Mouse (Mus musculus): Measurements from ENCODE around the gene Nsg2. TPM values are rescaled to one million over a fixed set of nuclear protein-coding genes. Genes with fewer than 3 reads are reported as not detected.
A peak's percentile ranks its signal among the peaks of the same experiment; 100 is the strongest.

Nsg2 gene
- polyA plus RNA-seq, 1 experiment from 2014 or later: 157 TPM

- peaks cover 61% of the 10 kb centered on the region for H3K4me1 ChIP-seq (replicated peaks; ENCODE audit: control insufficient read depth, insufficient read depth, low read length)
- no peaks in the 10 kb centered on the region for H3K27me3 ChIP-seq (ENCODE audit: control insufficient read depth, insufficient read depth, low read length)
- DNase-seq (ENCODE audit: low spot score) (no peak), ATAC-seq (ENCODE audit: low FRiP score) (no peak)
- H3K27ac ChIP-seq: peak overlapping the region; percentile 61
- 65% methylated on average over 3 of the region's 3 CpGs for WGBS
- H3K9ac ChIP-seq: peak overlapping the region; percentile 9; the same call in 1 of the 2 replicates
- peaks cover 57% of the 10 kb centered on the region for H3K36me3 ChIP-seq (replicated peaks; ENCODE audit: control insufficient read depth, insufficient read depth)
- no peak overlapping the region for H3K4me3 ChIP-seq (replicated peaks; ENCODE audit: low read length)
- peaks cover 8% of the 10 kb centered on the region; the same call in 1 of the 2 replicates for H3K9me3 ChIP-seq (ENCODE audit: control insufficient read depth, low read length)
- peak overlapping the region; percentile 31 for H3K4me2 ChIP-seq (replicated peaks)
Observed at GRCm38 (mm10) chr11:32008852-32009251, 8.6 kb downstream of the Nsg2 start.

DNA sequence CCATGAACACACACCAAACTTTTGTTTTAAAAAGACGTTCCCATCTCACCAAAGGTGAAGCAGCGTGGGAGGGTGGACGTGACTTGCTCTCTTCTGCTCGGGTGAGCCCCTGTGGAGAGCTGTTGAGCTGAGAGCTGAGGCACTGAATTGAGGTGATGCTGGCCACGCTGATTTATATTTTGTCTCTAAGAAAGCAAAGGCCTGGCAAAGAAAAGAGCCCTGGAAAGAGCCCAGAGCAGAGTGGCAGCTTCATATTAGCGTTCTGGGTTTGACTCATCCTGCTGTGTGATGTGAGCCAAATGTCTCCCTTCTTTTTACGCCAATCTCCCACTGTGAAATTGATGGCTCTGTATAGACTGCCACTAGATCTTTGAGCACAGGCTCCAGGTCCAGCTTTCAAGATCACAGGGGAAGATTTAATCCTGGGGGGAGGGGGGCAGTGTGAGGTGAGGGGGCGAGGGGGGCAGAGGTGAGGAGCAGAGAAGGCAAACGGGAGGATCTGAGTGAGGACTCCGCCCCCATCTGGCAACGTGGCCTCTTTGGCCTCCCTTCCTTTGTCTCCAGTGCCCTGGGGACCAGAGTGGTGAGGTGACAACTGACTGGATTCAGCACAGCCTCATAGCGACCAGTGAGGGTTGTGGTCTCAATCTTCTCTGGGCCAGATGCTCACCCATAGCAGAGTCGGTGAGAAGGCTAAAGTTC is 9.8 kb downstream of the Nsg2 start:
- Histone ChIP-seq H3K9ac (no peak overlapping the region), H3K27me3 (ENCODE audit: control insufficient read depth, insufficient read depth, low read length) (no peaks in the 10 kb centered on the region), H3K4me1 (replicated peaks; ENCODE audit: control insufficient read depth, insufficient read depth, low read length) (peaks cover 54% of the 10 kb centered on the region)

GRCm38 (mm10) chr11:32010663-32010970 is 10.4 kb downstream of the Nsg2 start:
- no peaks in the 10 kb centered on the region for H3K27me3 ChIP-seq (ENCODE audit: control insufficient read depth, insufficient read depth, low read length)
- no peak; the same call in 1 of the 2 replicates for ATAC-seq (ENCODE audit: low FRiP score)
- H3K27ac ChIP-seq: peak overlapping the region; percentile 78
- 46% methylated on average over 5 of the region's 5 CpGs for WGBS
- no peak for DNase-seq (ENCODE audit: low spot score)
- peaks cover 54% of the 10 kb centered on the region for H3K4me1 ChIP-seq (replicated peaks; ENCODE audit: control insufficient read depth, insufficient read depth, low read length)
- H3K36me3 ChIP-seq (replicated peaks; ENCODE audit: control insufficient read depth, insufficient read depth): peaks cover 51% of the 10 kb centered on the region
- H3K4me2 ChIP-seq (replicated peaks): peak overlapping the region; percentile 35
- peaks cover 8% of the 10 kb centered on the region; the same call in 1 of the 2 replicates for H3K9me3 ChIP-seq (ENCODE audit: control insufficient read depth, low read length)
- no peak overlapping the region for H3K4me3 ChIP-seq (replicated peaks; ENCODE audit: low read length)
- H3K9ac ChIP-seq: no peak overlapping the region

More for the DNA sequence above, 9.8 kb downstream of the Nsg2 start:
- H3K36me3 ChIP-seq (replicated peaks; ENCODE audit: control insufficient read depth, insufficient read depth): peaks cover 56% of the 10 kb centered on the region
- H3K27ac ChIP-seq: peak overlapping the region; percentile 78
- peaks cover 8% of the 10 kb centered on the region; the same call in 1 of the 2 replicates for H3K9me3 ChIP-seq (ENCODE audit: control insufficient read depth, low read length)
- DNase-seq (ENCODE audit: low spot score) (peak; percentile 46), ATAC-seq (ENCODE audit: low FRiP score) (peak; percentile 67)
- peak overlapping the region; percentile 35 for H3K4me2 ChIP-seq (replicated peaks)
- 3% methylated on average over 13 of the region's 13 CpGs for WGBS
- H3K4me3 ChIP-seq (replicated peaks; ENCODE audit: low read length): no peak overlapping the region

DNA sequence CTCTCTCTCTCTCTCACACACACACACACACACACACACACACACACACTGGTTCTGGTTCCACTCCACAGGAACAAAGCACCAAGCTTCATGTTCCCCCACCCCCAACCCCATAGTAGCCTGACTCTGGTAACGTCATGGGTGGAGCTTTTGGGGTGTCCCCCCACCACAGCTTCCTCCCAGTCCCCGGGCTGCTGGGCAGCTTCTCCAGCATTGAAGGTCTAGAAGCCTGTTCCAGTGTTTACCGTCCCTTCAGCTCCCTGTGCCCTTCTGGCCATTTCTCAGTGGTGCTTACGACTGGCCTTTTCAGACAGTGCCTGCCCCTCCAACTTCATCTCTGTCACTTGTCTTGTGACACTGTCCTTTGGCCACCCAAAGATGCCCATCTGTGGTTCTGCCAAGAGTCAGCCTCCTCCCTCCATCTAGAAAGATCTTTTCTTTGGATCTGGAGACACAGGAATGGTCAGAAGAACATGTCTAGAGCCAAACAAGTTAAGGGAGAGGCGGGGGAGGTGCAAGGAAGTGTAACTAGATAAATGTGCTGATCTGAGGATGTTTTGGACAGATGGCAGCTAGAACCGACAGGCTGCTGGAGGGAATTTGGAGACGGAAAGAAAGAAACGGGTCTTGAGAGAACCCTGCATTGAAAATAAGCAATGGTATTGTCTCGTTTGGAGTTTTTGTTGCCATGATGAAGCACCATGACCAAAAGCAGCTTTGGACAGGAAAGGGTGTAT is 11.8 kb downstream of the Nsg2 start:
- H3K36me3 ChIP-seq (replicated peaks; ENCODE audit: control insufficient read depth, insufficient read depth): peaks cover 40% of the 10 kb centered on the region
- ATAC-seq (ENCODE audit: low FRiP score) (no peak), DNase-seq (ENCODE audit: low spot score) (no peak)
- H3K9ac ChIP-seq: no peak overlapping the region
- H3K4me3 ChIP-seq (replicated peaks; ENCODE audit: low read length): no peak overlapping the region
- no peaks in the 10 kb centered on the region for H3K27me3 ChIP-seq (ENCODE audit: control insufficient read depth, insufficient read depth, low read length)
- H3K4me1 ChIP-seq (replicated peaks; ENCODE audit: control insufficient read depth, insufficient read depth, low read length): peaks cover 54% of the 10 kb centered on the region
- H3K9me3 ChIP-seq (ENCODE audit: control insufficient read depth, low read length): peaks cover 2% of the 10 kb centered on the region; the same call in 1 of the 2 replicates
- H3K4me2 ChIP-seq (replicated peaks): no peak overlapping the region
- H3K27ac ChIP-seq: no peak overlapping the region; the same call in 1 of the 2 replicates
- 62% methylated on average over 9 of the region's 9 CpGs for WGBS

GRCm38 (mm10) chr11:32013014-32013427 is 12.8 kb downstream of the Nsg2 start:
- no peak overlapping the region for H3K4me2 ChIP-seq (replicated peaks)
- H3K9me3 ChIP-seq (ENCODE audit: control insufficient read depth, low read length): no peaks in the 10 kb centered on the region
- no peak overlapping the region for H3K27ac ChIP-seq
- H3K4me3 ChIP-seq (replicated peaks; ENCODE audit: low read length): no peak overlapping the region
- H3K9ac ChIP-seq: no peak overlapping the region
- no peak for DNase-seq (ENCODE audit: low spot score)
- 80% methylated on average over 4 of the region's 4 CpGs for WGBS
- H3K36me3 ChIP-seq (replicated peaks; ENCODE audit: control insufficient read depth, insufficient read depth): peaks cover 40% of the 10 kb centered on the region
- no peaks in the 10 kb centered on the region for H3K27me3 ChIP-seq (ENCODE audit: control insufficient read depth, insufficient read depth, low read length)
- no peak for ATAC-seq (ENCODE audit: low FRiP score)
- H3K4me1 ChIP-seq (replicated peaks; ENCODE audit: control insufficient read depth, insufficient read depth, low read length): peaks cover 50% of the 10 kb centered on the region

- no peak overlapping the region for H3K4me3 ChIP-seq (replicated peaks; ENCODE audit: low read length)
- DNase-seq (ENCODE audit: low spot score): no peak
- peaks cover 44% of the 10 kb centered on the region for H3K36me3 ChIP-seq (replicated peaks; ENCODE audit: control insufficient read depth, insufficient read depth)
- H3K27ac ChIP-seq: no peak overlapping the region
- no peak overlapping the region for H3K4me2 ChIP-seq (replicated peaks)
- WGBS: 79% methylated on average over 1 of the region's 1 CpGs
- H3K9ac ChIP-seq: no peak overlapping the region
- peaks cover 56% of the 10 kb centered on the region for H3K4me1 ChIP-seq (replicated peaks; ENCODE audit: control insufficient read depth, insufficient read depth, low read length)
- H3K9me3 ChIP-seq (ENCODE audit: control insufficient read depth, low read length): no peaks in the 10 kb centered on the region
- H3K27me3 ChIP-seq (ENCODE audit: control insufficient read depth, insufficient read depth, low read length): no peaks in the 10 kb centered on the region
- no peak for ATAC-seq (ENCODE audit: low FRiP score)
Observed at GRCm38 (mm10) chr11:32013561-32013960, 13.3 kb downstream of the Nsg2 start.

GRCm38 (mm10) chr11:32018201-32018600 is 17.9 kb downstream of the Nsg2 start:
- ATAC-seq (ENCODE audit: low FRiP score) (no peak), DNase-seq (ENCODE audit: low spot score) (no peak)
- Histone ChIP-seq H3K9ac (no peak overlapping the region), H3K4me2 (replicated peaks) (no peak overlapping the region), H3K4me1 (replicated peaks; ENCODE audit: control insufficient read depth, insufficient read depth, low read length) (peaks cover 52% of the 10 kb centered on the region), H3K27me3 (ENCODE audit: control insufficient read depth, insufficient read depth, low read length) (no peaks in the 10 kb centered on the region), H3K27ac (peak overlapping the region; percentile 55; the same call in 1 of the 2 replicates), H3K9me3 (ENCODE audit: control insufficient read depth, low read length) (no peaks in the 10 kb centered on the region), H3K4me3 (replicated peaks; ENCODE audit: low read length) (no peak overlapping the region), H3K36me3 (replicated peaks; ENCODE audit: control insufficient read depth, insufficient read depth) (peaks cover 72% of the 10 kb centered on the region)
- WGBS: 61% methylated on average over 4 of the region's 4 CpGs

DNA sequence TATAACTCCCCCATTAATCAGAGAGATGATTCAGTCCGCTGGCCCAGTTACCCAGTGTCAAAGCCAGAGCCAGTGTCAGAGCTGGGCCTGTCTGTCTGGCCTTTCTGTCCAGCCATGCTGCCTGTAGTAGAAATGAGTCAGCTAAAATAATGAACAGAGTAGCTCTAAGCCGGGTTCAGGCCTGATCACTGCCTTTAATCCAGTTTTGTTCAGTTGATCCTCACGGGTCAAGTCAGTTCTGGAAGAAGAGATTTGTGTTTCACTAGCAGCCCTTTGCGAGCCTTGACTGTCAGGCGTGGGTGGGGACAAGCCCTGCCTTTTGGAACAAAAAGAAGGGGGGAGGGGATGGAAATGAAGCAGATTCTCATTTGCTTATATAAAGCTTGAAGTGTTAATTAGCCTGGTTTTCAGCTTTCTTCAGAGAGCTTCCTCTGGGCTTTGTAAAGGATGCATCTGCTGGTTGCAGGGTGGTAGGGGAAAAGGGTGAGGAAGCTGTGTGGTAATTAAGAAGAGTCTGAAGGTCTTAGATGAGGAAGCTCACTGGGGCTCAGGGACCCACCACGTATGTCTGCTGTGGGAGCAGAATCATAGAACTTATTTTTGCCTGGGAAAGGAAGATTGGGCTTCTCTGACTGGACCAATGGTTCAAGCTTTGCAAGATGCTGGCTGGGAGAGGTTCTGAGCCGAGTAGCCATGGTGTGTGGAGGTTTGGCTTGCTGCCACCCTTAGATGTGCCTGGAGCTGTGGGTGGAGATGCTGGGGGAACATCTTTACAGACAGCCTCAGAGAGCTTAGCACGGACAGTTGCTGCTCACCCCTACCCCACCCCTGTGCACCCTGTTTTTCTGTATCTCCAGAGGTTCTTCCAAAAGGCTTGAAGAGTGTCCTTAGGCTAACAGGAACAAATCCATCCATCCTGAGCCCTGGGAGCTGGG is 20.0 kb downstream of the Nsg2 start:
- peaks cover 57% of the 10 kb centered on the region for H3K4me1 ChIP-seq (replicated peaks; ENCODE audit: control insufficient read depth, insufficient read depth, low read length)
- peaks cover 58% of the 10 kb centered on the region for H3K36me3 ChIP-seq (replicated peaks; ENCODE audit: control insufficient read depth, insufficient read depth)
- no peak for DNase-seq (ENCODE audit: low spot score)
- 15% methylated on average over 8 of the region's 8 CpGs for WGBS
- no peak overlapping the region for H3K4me3 ChIP-seq (replicated peaks; ENCODE audit: low read length)
- H3K27ac ChIP-seq: peak overlapping the region; percentile 71
- peak; percentile 50; the same call in 1 of the 2 replicates for ATAC-seq (ENCODE audit: low FRiP score)
- 0 out of 2 replicates have a peak overlapping the region, but pooled peaks have one; percentile 3 for H3K4me2 ChIP-seq (replicated peaks)
- no peak overlapping the region for H3K9ac ChIP-seq
- no peaks in the 10 kb centered on the region for H3K27me3 ChIP-seq (ENCODE audit: control insufficient read depth, insufficient read depth, low read length)
- H3K9me3 ChIP-seq (ENCODE audit: control insufficient read depth, low read length): no peaks in the 10 kb centered on the region

All from hindbrain, embryonic 14.5 days (tissue).